Mouse (Mus musculus) inflammation-experienced regulatory T-cells, adult 16 weeks (primary cell): ENCODE data around the gene Chrdl2. TPM values are rescaled to one million over a fixed set of nuclear protein-coding genes. Genes with fewer than 3 reads are reported as not detected.

Experiments
- polyA plus RNA-seq: library from polyadenylated mRNA; unstranded; fragments of 100-300 nt; shearing (Covaris generic); gene quantifications from one replicate; pipeline ENCODE4 v1.2.1, GENCODE M21; 2017

Gene Chrdl2
- polyA plus RNA-seq: not detected

DNA sequence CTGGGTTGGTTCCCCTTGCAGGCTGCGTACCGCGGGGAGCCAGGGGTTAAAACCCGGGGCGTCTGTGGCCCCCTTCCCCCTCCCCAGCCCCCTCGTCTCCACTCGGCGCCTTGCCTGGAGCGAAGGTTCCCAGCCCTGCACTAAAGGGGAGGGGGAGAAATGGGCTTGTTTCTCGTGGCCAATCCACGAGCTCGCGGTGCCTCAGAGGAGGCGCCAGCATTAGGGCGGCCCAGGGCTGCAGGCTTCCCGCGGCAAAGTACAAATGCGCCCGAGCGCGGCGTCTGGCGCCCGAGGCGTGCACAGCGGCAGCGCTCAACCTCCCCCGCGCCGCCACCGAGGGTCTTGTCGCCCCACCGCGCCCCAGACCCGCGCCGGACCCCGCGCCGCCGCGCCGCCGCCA is at the start of gene Chrdl2:
TSS of gene Chrdl2 (plus strand) at position 383 of the 400 bp plus-strand sequence.

DNA sequence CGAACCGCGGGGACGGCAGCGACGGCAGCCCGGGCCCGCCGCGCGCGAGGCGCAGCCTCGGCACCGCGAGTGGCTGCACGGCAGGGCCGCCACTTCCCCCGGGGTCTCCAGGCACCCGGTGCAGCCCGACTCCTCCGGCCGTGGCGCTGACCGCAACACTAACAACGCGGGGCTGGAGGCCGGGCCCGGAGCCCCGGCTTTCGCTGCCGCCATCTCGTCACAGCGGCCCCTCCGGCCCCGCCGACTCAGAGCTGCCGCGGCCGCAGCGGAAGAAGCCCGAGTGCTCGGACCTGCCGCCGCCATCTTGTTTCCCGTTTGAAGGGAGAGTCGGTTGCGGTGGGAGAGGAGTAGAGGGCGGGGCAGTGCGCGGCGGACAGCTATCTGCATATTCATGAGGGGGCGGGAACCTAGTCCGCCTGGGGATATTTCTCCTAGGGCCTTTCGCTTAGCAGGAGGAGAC is 25.8 kb upstream of the Chrdl2 start, which contains the start of gene Rnf169:
TSS of gene Rnf169 (minus strand) at position 317 of the 460 bp plus-strand sequence.

Other genes with a start within 250 kb of the Chrdl2 start
- gene Olfr521, start 242.7 kb upstream of the Chrdl2 start, polyA plus RNA-seq: not detected
- 39.6 TPM for gene Neu3, start 177.8 kb upstream of the Chrdl2 start, polyA plus RNA-seq
- gene Xrra1, start 147.1 kb upstream of the Chrdl2 start, polyA plus RNA-seq: 0.16 TPM
- 517 TPM for gene Spcs2, start 142.7 kb upstream of the Chrdl2 start, polyA plus RNA-seq
- gene Rnf169, start 25.7 kb upstream of the Chrdl2 start, polyA plus RNA-seq: 4.4 TPM
- gene Pold3, start 115.4 kb downstream of the Chrdl2 start, polyA plus RNA-seq: 54.3 TPM
- gene Lipt2, start 153.1 kb downstream of the Chrdl2 start, polyA plus RNA-seq: not detected
- not detected for gene Kcne3, start 170.3 kb downstream of the Chrdl2 start, polyA plus RNA-seq
- gene Pgm2l1, start 221.2 kb downstream of the Chrdl2 start, polyA plus RNA-seq: 4.0 TPM